Mouse (Mus musculus) heart, postnatal 25 days (tissue): ENCODE measurements around the gene Pla2g2e. TPM values are rescaled to one million over a fixed set of nuclear protein-coding genes. Genes with fewer than 3 reads are reported as not detected.
"Not testable (repeated sequence)": the region's sequence is repeated elsewhere in the genome, so short reads cannot be mapped to it uniquely, and the experiment has no call there.

Experiments used
- DNase-seq: peaks from one replicate; pipeline ENCODE4 v3.0.0; 2022; ENCODE audit warnings: low spot score
- intact Hi-C: fragments of 180-260 bp; cut with DNase I; formaldehyde crosslinking; loops from one replicate; pipeline ENCODE4 v1.15.1; 2025
- total RNA-seq, 2 experiments: library from RNA; stranded (reverse); gene quantifications; 2 replicates each; pipeline ENCODE4 v1.2.3; 2021

Gene Pla2g2e
- 1 to 10 TPM in 1 of 2 experiments, under 1 TPM in 1; 0.52 to 1.1 TPM for total RNA-seq

GRCm38 (mm10) chr4:138877731-138878130 lies at the start of gene Pla2g2e:
Pla2g2e (plus strand) TSS chr4:138877942.
- no peak for DNase-seq
- intact Hi-C loops: no loop called here

- no peak for DNase-seq
- intact Hi-C loops: no loop called here
Measured at GRCm38 (mm10) chr4:138839806-138840205, 37.9 kb upstream of the Pla2g2e start.

GRCm38 (mm10) chr4:138840726-138841125 lies 37.0 kb upstream of the Pla2g2e start:
- no peak for DNase-seq
- intact Hi-C loops: no loop called here

- intact Hi-C loops: no loop called here
- no peak for DNase-seq
Measured at GRCm38 (mm10) chr4:138841386-138841785, 36.4 kb upstream of the Pla2g2e start.

- intact Hi-C loops: loop anchor here (1.0 kb wide), 3 partner anchors 103 to 404 kb away; no protein-coding TSS in a partner anchor
- DNase-seq: peak; percentile 25
Measured at GRCm38 (mm10) chr4:138851463-138851862, 26.3 kb upstream of the Pla2g2e start.

- DNase-seq: no peak
- intact Hi-C loops: no loop called here
Measured at GRCm38 (mm10) chr4:138852961-138853360, 24.8 kb upstream of the Pla2g2e start.

GRCm38 (mm10) chr4:138855092-138855632 lies 22.6 kb upstream of the Pla2g2e start:
- intact Hi-C loops: no loop called here
- no peak for DNase-seq

- intact Hi-C loops: no loop called here
Measured at GRCm38 (mm10) chr4:138856491-138856890, 21.3 kb upstream of the Pla2g2e start.

GRCm38 (mm10) chr4:138857576-138857975 lies 20.2 kb upstream of the Pla2g2e start:
- DNase-seq: no peak
- intact Hi-C loops: no loop called here

More at GRCm38 (mm10) chr4:138856491-138856890, 21.3 kb upstream of the Pla2g2e start:
- no peak for DNase-seq

GRCm38 (mm10) chr4:138858446-138858845 lies 19.3 kb upstream of the Pla2g2e start:
- DNase-seq: no peak
- intact Hi-C loops: no loop called here

GRCm38 (mm10) chr4:138859245-138859644 lies 18.5 kb upstream of the Pla2g2e start:
- intact Hi-C loops: no loop called here
- DNase-seq: no peak

- intact Hi-C loops: no loop called here
- DNase-seq: no peak
Measured at GRCm38 (mm10) chr4:138859728-138860127, 18.0 kb upstream of the Pla2g2e start.

- DNase-seq: no peak
- intact Hi-C loops: no loop called here
Measured at GRCm38 (mm10) chr4:138863344-138863998, 14.3 kb upstream of the Pla2g2e start, which contains the start of gene Pla2g5. Pla2g5 (minus strand) TSS chr4:138863482.

GRCm38 (mm10) chr4:138865092-138865491 lies 12.7 kb upstream of the Pla2g2e start:
- intact Hi-C loops: no loop called here
- DNase-seq: no peak

- intact Hi-C loops: no loop called here
- DNase-seq: no peak
Measured at GRCm38 (mm10) chr4:138865991-138866390, 11.8 kb upstream of the Pla2g2e start.

- intact Hi-C loops: no loop called here
- no peak for DNase-seq
Measured at GRCm38 (mm10) chr4:138866413-138866812, 11.3 kb upstream of the Pla2g2e start.

- intact Hi-C loops: no loop called here
- DNase-seq: no peak
Measured at GRCm38 (mm10) chr4:138868666-138869065, 9.1 kb upstream of the Pla2g2e start.

GRCm38 (mm10) chr4:138873864-138874263 lies 3.9 kb upstream of the Pla2g2e start, which contains the start of gene Gm13030:
Gm13030 (minus strand) TSS chr4:138873964.
- intact Hi-C loops: no loop called here
- no peak for DNase-seq

GRCm38 (mm10) chr4:138875275-138875674 lies 2.5 kb upstream of the Pla2g2e start:
- DNase-seq, intact Hi-C loops: not testable (repeated sequence)

- intact Hi-C loops: no loop called here
- DNase-seq: no peak
Measured at GRCm38 (mm10) chr4:138875986-138876385, 1.8 kb upstream of the Pla2g2e start.

GRCm38 (mm10) chr4:138878783-138879182 lies 1.0 kb downstream of the Pla2g2e start:
- intact Hi-C loops: no loop called here
- DNase-seq: peak; percentile 47
